Mouse (Mus musculus) small intestine, adult 2 months (tissue): ENCODE results near the gene Cyp27b1. TPM values are rescaled to one million over a fixed set of nuclear protein-coding genes. Genes with fewer than 3 reads are reported as not detected.

Source experiments
- H3K27ac ChIP-seq: fragments of 200-500 bp; 2 replicates; pipeline ENCODE4 v1.5.1; 2012; ENCODE audit warnings: low read depth, low read length, control low read depth, inconsistent platforms; ENCODE audit not compliant: insufficient read depth
- H3K27me3 ChIP-seq: fragments of 200-500 bp; 2 replicates; pipeline ENCODE4 v1.6.1; 2012; ENCODE audit warnings: mild to moderate bottlenecking, moderate library complexity, low read length, inconsistent platforms; ENCODE audit not compliant: control insufficient read depth, insufficient read depth
- H3K36me3 ChIP-seq: fragments of 200-500 bp; 2 replicates; pipeline ENCODE4 v1.6.1; 2012; ENCODE audit warnings: mild to moderate bottlenecking, low read length, control low read depth, inconsistent platforms; ENCODE audit not compliant: control insufficient read depth, insufficient read depth
- H3K4me1 ChIP-seq: fragments of 200-500 bp; 2 replicates; pipeline ENCODE4 v1.6.1; 2012; ENCODE audit warnings: low read length, inconsistent platforms, mixed read lengths; ENCODE audit not compliant: control insufficient read depth, insufficient read depth, insufficient read length
- H3K4me3 ChIP-seq: fragments of 200-500 bp; 2 replicates; pipeline ENCODE4 v1.5.1; 2012; ENCODE audit warnings: low read depth, mild to moderate bottlenecking, control low read depth, inconsistent platforms, low read length, moderate library complexity
- CTCF ChIP-seq: fragments of 200-500 bp; IDR thresholded peaks from 2 replicates; pipeline ENCODE4 v1.5.1; 2012; ENCODE audit warnings: low read depth, mild to moderate bottlenecking, control low read depth, inconsistent platforms, low read length, moderate library complexity, mixed read lengths; ENCODE audit not compliant: insufficient replicate concordance, insufficient read length; ENCODE audit errors: extremely low read depth
- POLR2A ChIP-seq: fragments of 200-500 bp; IDR thresholded peaks from 2 replicates; pipeline ENCODE4 v1.6.1; 2012; ENCODE audit warnings: low read depth, mild to moderate bottlenecking, control low read depth, inconsistent platforms, low read length, moderate library complexity
- WGBS: fragments of 180-500 bp; shearing (Covaris S2); methylation state at CpG from one replicate; pipeline ENCODE4 v1.1.7; 2018; 5-methylcytosine and 5-hydroxymethylcytosine counted together
- polyA plus RNA-seq: library from polyadenylated mRNA; depleted of rRNA; stranded (reverse); fragments of >200 nt; gene quantifications from 2 replicates; pipeline ENCODE4 v1.2.3, GENCODE M21; 2012

Gene Cyp27b1
- polyA plus RNA-seq, 1 experiment: 0.22 TPM

DNA sequence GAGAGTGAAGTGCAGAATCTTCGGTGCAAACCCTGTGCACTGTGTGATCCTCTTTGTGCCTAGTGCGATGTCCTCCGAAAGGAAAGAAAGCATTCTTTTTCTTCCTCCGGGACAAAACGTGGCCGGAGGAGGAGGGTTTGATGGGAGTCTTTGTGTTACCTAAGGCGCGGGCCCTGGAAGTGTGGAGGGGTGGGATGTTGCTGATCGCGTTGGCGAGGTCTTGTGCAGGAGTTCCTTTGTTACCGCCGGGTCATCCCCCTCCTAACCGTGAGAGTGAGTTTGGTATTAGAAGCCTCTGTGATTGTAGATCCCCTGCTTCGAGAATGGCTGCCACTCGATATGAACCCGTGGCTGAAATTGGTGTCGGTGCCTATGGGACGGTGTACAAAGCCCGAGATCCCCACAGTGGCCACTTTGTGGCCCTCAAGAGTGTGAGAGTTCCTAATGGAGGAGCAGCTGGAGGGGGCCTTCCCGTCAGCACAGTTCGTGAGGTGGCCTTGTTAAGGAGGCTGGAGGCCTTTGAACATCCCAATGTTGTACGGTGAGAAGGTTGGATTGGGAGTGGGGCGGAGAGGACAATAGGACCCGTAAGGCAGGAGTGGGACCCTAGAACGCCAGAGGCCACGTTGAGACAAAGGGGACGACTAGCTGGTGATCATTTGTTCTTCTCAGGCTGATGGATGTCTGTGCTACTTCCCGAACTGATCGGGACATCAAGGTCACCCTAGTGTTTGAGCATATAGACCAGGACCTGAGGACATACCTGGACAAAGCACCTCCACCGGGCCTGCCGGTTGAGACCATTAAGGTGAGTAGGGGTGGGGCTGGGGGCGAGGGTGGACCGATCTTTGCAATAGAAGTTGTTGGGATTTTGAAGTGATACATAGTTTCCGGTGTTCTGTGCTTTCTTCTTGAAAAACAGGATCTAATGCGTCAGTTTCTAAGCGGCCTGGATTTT, 16.1 kb downstream of the Cyp27b1 start:
- TF ChIP-seq POLR2A: no peak
- TF ChIP-seq CTCF: no peak
- peaks cover 21% of the 10 kb centered on the region for H3K4me1 ChIP-seq

DNA sequence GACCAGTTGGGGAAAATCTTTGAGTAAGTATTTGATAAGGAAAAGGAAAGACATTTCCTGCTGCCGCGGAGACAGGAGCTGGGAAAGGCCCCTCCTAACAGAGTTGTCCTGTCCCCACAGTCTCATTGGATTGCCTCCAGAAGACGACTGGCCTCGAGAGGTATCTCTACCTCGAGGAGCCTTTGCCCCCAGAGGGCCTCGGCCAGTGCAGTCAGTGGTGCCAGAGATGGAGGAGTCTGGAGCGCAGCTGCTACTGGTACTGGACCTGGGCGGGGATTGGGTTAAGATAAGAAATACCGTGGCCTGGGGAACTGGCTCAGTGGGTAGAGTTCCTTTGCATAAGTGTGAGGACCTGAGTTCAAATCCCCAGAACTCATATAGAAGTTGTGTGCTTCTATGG, 17.9 kb downstream of the Cyp27b1 start:
- 22% methylated on average over 9 of the region's 9 CpGs for WGBS
- Histone ChIP-seq H3K36me3 (peaks cover 27% of the 10 kb centered on the region), H3K27me3 (no peaks in the 10 kb centered on the region), H3K4me3 (no peak overlapping the region), H3K4me1 (peaks cover 22% of the 10 kb centered on the region), H3K27ac (no peak overlapping the region)
- TF ChIP-seq CTCF: no peak
- no peak for TF ChIP-seq POLR2A

More for the DNA sequence above, 16.1 kb downstream of the Cyp27b1 start:
- WGBS: 7% methylated on average over 37 of the region's 37 CpGs
- Histone ChIP-seq H3K27ac (peak overlapping the region; percentile 58), H3K4me3 (peak overlapping the region; percentile 85), H3K36me3 (peaks cover 27% of the 10 kb centered on the region), H3K27me3 (peaks cover 7% of the 10 kb centered on the region)

DNA sequence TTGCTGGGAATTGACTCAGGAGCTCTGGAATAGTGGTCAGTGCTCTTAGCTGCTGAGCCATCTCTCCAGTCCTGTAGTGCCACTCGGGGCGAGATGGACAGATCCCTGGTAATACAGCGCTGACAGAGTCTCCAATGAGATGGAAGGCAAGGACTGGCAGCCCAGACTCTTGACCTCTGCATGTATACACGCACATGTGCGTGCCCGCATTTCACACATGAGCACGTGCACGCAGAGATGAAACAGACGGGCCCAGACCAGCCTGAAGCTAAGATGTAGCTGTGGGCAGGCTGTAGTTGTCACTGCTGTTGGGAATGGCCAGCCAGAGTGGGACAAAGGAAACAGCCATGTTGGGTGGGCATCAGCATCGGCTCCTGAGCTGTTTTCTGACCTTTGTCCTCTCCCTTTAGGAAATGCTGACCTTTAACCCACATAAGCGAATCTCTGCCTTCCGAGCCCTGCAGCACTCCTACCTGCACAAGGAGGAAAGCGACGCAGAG, 18.5 kb downstream of the Cyp27b1 start:
- H3K27me3 ChIP-seq: no peaks in the 10 kb centered on the region
- TF ChIP-seq CTCF (no peak), POLR2A (no peak)
- 77% methylated on average over 14 of the region's 14 CpGs for WGBS
- no peak overlapping the region for H3K27ac ChIP-seq
- H3K36me3 ChIP-seq: peaks cover 27% of the 10 kb centered on the region
- no peak overlapping the region for H3K4me3 ChIP-seq
- H3K4me1 ChIP-seq: peaks cover 22% of the 10 kb centered on the region

DNA sequence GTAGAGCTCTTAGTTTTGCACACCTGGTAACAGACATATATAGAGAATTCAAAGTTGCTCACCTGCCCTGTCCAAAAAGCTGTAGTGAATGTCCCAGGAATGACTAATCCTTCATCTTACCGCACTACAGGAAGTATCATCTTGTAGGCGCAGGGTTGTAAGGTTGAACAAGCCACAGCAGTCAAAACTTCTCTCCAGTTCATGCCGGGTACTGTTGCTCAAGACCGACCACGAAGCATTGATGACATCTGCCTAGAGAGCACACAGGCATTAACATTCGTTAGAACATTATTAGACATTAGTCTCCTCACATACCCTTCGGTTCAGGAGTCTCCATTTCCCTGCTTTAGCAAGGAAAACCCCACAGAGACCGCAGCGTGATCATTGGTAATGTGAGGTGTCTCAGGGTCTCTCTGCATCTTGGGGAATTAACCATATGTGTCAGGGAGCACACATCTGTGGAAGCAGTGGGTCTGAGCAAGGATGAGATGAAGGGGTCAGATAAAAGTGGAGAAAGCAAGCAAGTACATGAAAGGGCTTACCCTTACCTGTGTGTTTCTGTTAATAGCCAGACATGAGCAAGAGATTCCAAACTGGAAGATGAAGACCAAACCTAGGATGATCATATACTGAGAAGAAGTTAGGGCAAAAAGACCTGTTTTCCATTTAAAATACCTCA, 20.4 kb downstream of the Cyp27b1 start:
- TF ChIP-seq POLR2A (no peak), CTCF (no peak)
- Histone ChIP-seq H3K36me3 (peaks cover 27% of the 10 kb centered on the region), H3K27me3 (no peaks in the 10 kb centered on the region), H3K4me1 (peaks cover 19% of the 10 kb centered on the region), H3K4me3 (no peak overlapping the region), H3K27ac (no peak overlapping the region)
- 50% methylated on average over 9 of the region's 9 CpGs for WGBS

DNA sequence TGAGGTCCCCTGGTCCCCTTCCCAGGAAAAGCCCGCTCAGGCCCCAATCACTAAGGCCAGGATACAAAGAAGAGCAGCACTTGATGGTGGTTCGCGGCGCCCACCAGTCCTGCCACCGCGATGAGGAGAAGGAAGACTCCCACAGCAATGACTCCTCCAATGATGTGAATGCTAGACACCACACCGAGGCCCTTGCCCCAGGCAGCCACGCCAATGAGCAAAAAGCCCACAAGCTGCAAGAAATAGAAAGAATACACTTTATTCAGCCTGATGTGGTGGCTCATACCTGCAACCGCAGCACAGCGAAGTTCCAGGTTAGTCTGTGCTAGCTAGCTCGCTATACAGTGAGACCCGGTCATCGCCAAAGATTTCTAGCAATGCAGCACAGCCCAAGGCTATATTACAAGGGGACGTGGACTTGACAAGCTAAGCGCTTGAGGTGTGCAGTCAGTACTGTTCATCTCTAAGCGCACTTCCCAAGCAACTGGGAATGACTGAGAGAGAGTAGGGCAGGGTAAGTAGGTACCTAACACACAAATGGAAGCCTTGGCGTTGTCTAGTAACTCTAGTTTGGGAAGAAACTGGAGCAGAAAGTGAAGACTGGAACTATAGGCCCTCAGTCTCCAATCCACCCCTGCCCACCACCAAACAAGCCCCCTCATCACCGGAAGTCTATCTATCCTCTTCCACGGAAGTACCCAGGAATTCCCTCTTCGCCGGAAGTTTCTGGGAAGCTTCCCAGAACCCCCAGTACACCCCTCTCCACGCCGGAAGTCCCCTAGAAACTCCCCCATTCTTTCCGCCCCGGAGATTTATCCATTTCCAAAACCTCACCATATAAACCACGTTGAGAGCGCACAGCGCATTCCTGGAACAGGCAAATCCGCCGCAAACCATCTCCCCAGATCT, 21.5 kb downstream of the Cyp27b1 start:
- Histone ChIP-seq H3K4me1 (peaks cover 15% of the 10 kb centered on the region), H3K27ac (peak overlapping the region; percentile 58; the same call in 1 of the 2 replicates), H3K36me3 (peaks cover 27% of the 10 kb centered on the region), H3K27me3 (no peaks in the 10 kb centered on the region), H3K4me3 (peak overlapping the region; percentile 82)
- TF ChIP-seq POLR2A: no peak
- TF ChIP-seq CTCF: no peak
- 4% methylated on average over 30 of the region's 30 CpGs for WGBS
